Comparison of ENCODE assay signal across 8 mouse cellular contexts in genomic region chr13:113046211-113046883, GRCm38 (mm10). TPM values are rescaled to one million over a fixed set of nuclear protein-coding genes. Genes with fewer than 3 reads are reported as not detected.
A peak's percentile ranks its signal among the peaks of the same experiment; 100 is the strongest.
DNase-seq lines count a peak whose midpoint lies in the region; ATAC-seq and TF ChIP-seq lines count a peak whose summit lies in the region.

TSS of gene Gpx8 (minus strand) at chr13:113046410.

- WGBS in forebrain, embryonic 14.5 days = 5% methylated on average over 21 of the region's 21 CpGs
- WGBS in lung, embryonic 15.5 days = 4% methylated on average over 21 of the region's 21 CpGs

- peak; percentile 61 for DNase-seq in CD4-positive, CD25-positive, alpha-beta regulatory T cell, adult 2 months (ENCODE audit: low read depth, low spot score)
- DNase-seq in adrenal gland, adult 2 months = peak; percentile 73
- peak; percentile 83 for DNase-seq in forebrain, embryonic 14.5 days (ENCODE audit: low spot score)
- DNase-seq in heart, postnatal 25 days (ENCODE audit: low spot score) = peak; percentile 20
- peak; percentile 32 to 49 for DNase-seq in layer of hippocampus, adult 2 months (ENCODE audit: low spot score in 2 of 2)
- DNase-seq in ovary, adult 18-20 months (ENCODE audit: low spot score) = peak; percentile 55
- DNase-seq in urinary bladder, postnatal 36 days (ENCODE audit: low spot score in 2 of 2) = peak; percentile 53 to 63

- H3K9ac ChIP-seq in forebrain, embryonic 14.5 days (ENCODE audit: low read length) = peak within 1 kb of the TSS; percentile 56
- peak within 1 kb of the TSS; percentile 67 for H3K9ac ChIP-seq in lung, embryonic 15.5 days

- H3K4me2 ChIP-seq in forebrain, embryonic 14.5 days (ENCODE audit: low read length) = peak within 1 kb of the TSS; percentile 64
- peak within 1 kb of the TSS; percentile 58 for H3K4me2 ChIP-seq in lung, embryonic 15.5 days

- intact Hi-C loops in heart, postnatal 25 days (cut with DNase I) = loop anchor here (1.0 to 10.0 kb wide), 3 partner anchors 219 to 618 kb away; partner anchors contain the start of gene Hspb3

- no peak within 1 kb of the TSS for H3K27ac ChIP-seq in forebrain, embryonic 14.5 days (ENCODE audit: low read depth, low read length)
- H3K27ac ChIP-seq in layer of hippocampus, adult 2 months = peak within 1 kb of the TSS; percentile 15; the same call in 1 of the 2 replicates
- H3K27ac ChIP-seq in lung, embryonic 15.5 days = peak within 1 kb of the TSS; percentile 86

- no peaks in the 10 kb centered on the region for H3K4me1 ChIP-seq in forebrain, embryonic 14.5 days (ENCODE audit: control insufficient read depth, insufficient read depth, low read length)
- H3K4me1 ChIP-seq in lung, embryonic 15.5 days = peaks cover 11% of the 10 kb centered on the region; the same call in 1 of the 2 replicates

- no peaks in the 10 kb centered on the region for H3K36me3 ChIP-seq in forebrain, embryonic 14.5 days (ENCODE audit: control insufficient read depth, insufficient read depth, low read length)
- H3K36me3 ChIP-seq in lung, embryonic 15.5 days = peaks cover 14% of the 10 kb centered on the region

- ATAC-seq in forebrain, embryonic 14.5 days = peak; percentile 89
- ATAC-seq in lung, embryonic 15.5 days (ENCODE audit: borderline replicate concordance, extremely low read depth, low FRiP score, low TSS enrichment) = peak; percentile 91

- no peaks in the 10 kb centered on the region for H3K9me3 ChIP-seq in forebrain, embryonic 14.5 days (replicated peaks; ENCODE audit: control insufficient read depth, low read length)
- H3K9me3 ChIP-seq in lung, embryonic 15.5 days = no peaks in the 10 kb centered on the region

- peak within 1 kb of the TSS; percentile 41 for H3K4me3 ChIP-seq in forebrain, embryonic 14.5 days (ENCODE audit: low read depth, low read length)
- H3K4me3 ChIP-seq in layer of hippocampus, adult 2 months = peak within 1 kb of the TSS; percentile 60
- peak within 1 kb of the TSS; percentile 61 for H3K4me3 ChIP-seq in lung, embryonic 15.5 days

- peak; percentile 78 for TF ChIP-seq CTCF in layer of hippocampus, adult 2 months (conservative IDR thresholded peaks at IDR 0.05)

- no peaks in the 10 kb centered on the region for H3K27me3 ChIP-seq in forebrain, embryonic 14.5 days (replicated peaks; ENCODE audit: control insufficient read depth, insufficient read depth, low read length)
- H3K27me3 ChIP-seq in lung, embryonic 15.5 days = no peaks in the 10 kb centered on the region

RNA-seq across cellular contexts. Expression of gene Gpx8, which starts in this region (rescaled TPM):
- 100 to 1,000 TPM in 1 of 2 experiments, 10 to 100 TPM in 1; 89.7 to 157 TPM for total RNA-seq in adrenal gland, adult 2 months (2021)
- polyA plus RNA-seq in adrenal gland, adult 2 months (2012; rRNA removed) = 2.0 and 2.2 TPM in 2 replicates
- polyA plus RNA-seq in forebrain, embryonic 14.5 days (2014; fragmentation: Nextera tagmentation; extraction: Ambion mirVana) = 57.7 and 59.3 TPM in 2 replicates
- total RNA-seq in heart, postnatal 25 days (2021) = 10 to 100 TPM; 37.7 to 41.6 TPM
- 1 to 10 TPM; 7.4 to 9.2 TPM for total RNA-seq in layer of hippocampus, adult 2 months (2021)
- polyA plus RNA-seq in lung, embryonic 15.5 days (2015; fragmentation: Nextera tagmentation; extraction: Ambion mirVana) = 175 TPM in 2 replicates

Comparison
In these comparisons a context has a peak if more than half of its experiments do, and no peak if none do; other contexts are left out.
1. RNA of gene Gpx8 (polyA plus RNA-seq): 175 TPM in lung, embryonic 15.5 days and 57.7 to 59.3 TPM in forebrain, embryonic 14.5 days; 2.0 to 2.2 TPM in adrenal gland, adult 2 months; every median in the first group is over 10 times any median in the second.
2. DNase-seq: peak in every context shown above with its lines; median percentile 83 in forebrain, embryonic 14.5 days; 73 in adrenal gland, adult 2 months; 61 in CD4-positive, CD25-positive, alpha-beta regulatory T cell, adult 2 months; 58 in urinary bladder, postnatal 36 days; 55 in ovary, adult 18-20 months; 40 in layer of hippocampus, adult 2 months; 20 in heart, postnatal 25 days.
3. Peak in every context shown above with its lines, with median percentiles within 50 percentile points of each other: H3K4me3 ChIP-seq.